Mouse (Mus musculus) neural tube, embryonic 11.5 days (tissue): ENCODE measurements around the gene Gm10663. TPM values are rescaled to one million over a fixed set of nuclear protein-coding genes. Genes with fewer than 3 reads are reported as not detected.

Experiments
- ATAC-seq: fragments of 200-750 bp; cut with Nextera tagmentation; 2 replicates; pipeline ENCODE4 v1.8.0; 2017; ENCODE audit warnings: moderate number of reproducible peaks, mild to moderate bottlenecking, moderate TSS enrichment, moderate library complexity; ENCODE audit not compliant: insufficient read depth, low FRiP score, low TSS enrichment
- DNase-seq: peaks from one replicate; pipeline ENCODE4 v3.0.0-alpha.2; 2015; ENCODE audit warnings: low spot score
- H3K27ac ChIP-seq: fragments of 300-500 bp; sonication (generic); 2 replicates; pipeline ENCODE4 v1.5.1; 2014; ENCODE audit warnings: low read depth, mild to moderate bottlenecking, low read length
- H3K27me3 ChIP-seq: fragments of 300-500 bp; sonication (generic); 2 replicates; pipeline ENCODE4 v1.6.1; 2014; ENCODE audit warnings: mild to moderate bottlenecking, low read length, mixed read lengths; ENCODE audit not compliant: control insufficient read depth, insufficient read depth
- H3K36me3 ChIP-seq: fragments of 300-500 bp; sonication (generic); 2 replicates; pipeline ENCODE4 v1.6.1; 2014; ENCODE audit warnings: mild to moderate bottlenecking, low read length, moderate library complexity, mixed read lengths; ENCODE audit not compliant: control insufficient read depth, insufficient read depth
- H3K4me1 ChIP-seq: fragments of 300-500 bp; sonication (generic); 2 replicates; pipeline ENCODE4 v1.6.1; 2014; ENCODE audit warnings: low read length, mixed read lengths; ENCODE audit not compliant: control insufficient read depth, insufficient read depth
- H3K4me2 ChIP-seq: fragments of 300-500 bp; sonication (generic); 2 replicates; pipeline ENCODE4 v1.6.1; 2014; ENCODE audit warnings: low read depth, mild to moderate bottlenecking, moderate library complexity
- H3K4me3 ChIP-seq: fragments of 300-500 bp; sonication (generic); 2 replicates; pipeline ENCODE4 v1.5.1; 2014; ENCODE audit warnings: low read depth, low read length
- H3K9ac ChIP-seq: fragments of 300-500 bp; sonication (generic); 2 replicates; pipeline ENCODE4 v1.6.1; 2014; ENCODE audit warnings: mild to moderate bottlenecking, low read length
- H3K9me3 ChIP-seq: fragments of 300-500 bp; sonication (generic); 2 replicates; pipeline ENCODE4 v1.6.1; 2016; ENCODE audit warnings: low read length; ENCODE audit not compliant: control insufficient read depth
- WGBS: fragments of 180-500 bp; shearing (Covaris S2); extraction: QIAGEN DNeasy Blood & Tissue Kit; methylation state at CpG from one replicate; pipeline ENCODE4 v1.1.7; 2014; 5-methylcytosine and 5-hydroxymethylcytosine counted together
- polyA plus RNA-seq: library from polyadenylated mRNA; unstranded; fragments of >200 nt; fragmentation: Nextera tagmentation; extraction: Ambion mirVana; gene quantifications from 2 replicates; pipeline ENCODE4 v1.2.1, GENCODE M21; 2014

Gene Gm10663
- polyA plus RNA-seq, 1 experiment from 2014 or later, result not detected

GRCm38 (mm10) chr8:65097760-65098415 is 23.1 kb downstream of the Gm10663 start:
- Histone ChIP-seq H3K4me1 (no peaks in the 10 kb centered on the region), H3K36me3 (no peaks in the 10 kb centered on the region), H3K9me3 (no peaks in the 10 kb centered on the region), H3K27me3 (no peaks in the 10 kb centered on the region), H3K9ac (no peak overlapping the region), H3K4me2 (no peak overlapping the region), H3K27ac (no peak overlapping the region), H3K4me3 (no peak overlapping the region)
- no peak for DNase-seq
- no peak for ATAC-seq
- WGBS, result 87% methylated on average over 7 of the region's 7 CpGs

- H3K9me3 ChIP-seq, result no peaks in the 10 kb centered on the region
- ATAC-seq, result no peak
- H3K4me2 ChIP-seq, result no peak overlapping the region
- no peak for DNase-seq
- H3K4me3 ChIP-seq, result no peak overlapping the region
- no peaks in the 10 kb centered on the region for H3K36me3 ChIP-seq
- no peaks in the 10 kb centered on the region for H3K4me1 ChIP-seq
- H3K27me3 ChIP-seq, result no peaks in the 10 kb centered on the region
- no peak overlapping the region for H3K9ac ChIP-seq
- 48% methylated on average over 3 of the region's 3 CpGs for WGBS
- no peak overlapping the region for H3K27ac ChIP-seq
Observed at GRCm38 (mm10) chr8:65099735-65100134, 24.9 kb downstream of the Gm10663 start.

- H3K9ac ChIP-seq, result no peak overlapping the region
- H3K4me1 ChIP-seq, result no peaks in the 10 kb centered on the region
- no peak for ATAC-seq
- no peaks in the 10 kb centered on the region for H3K27me3 ChIP-seq
- no peaks in the 10 kb centered on the region for H3K9me3 ChIP-seq
- no peaks in the 10 kb centered on the region for H3K36me3 ChIP-seq
- 89% methylated on average over 7 of the region's 7 CpGs for WGBS
- no peak overlapping the region for H3K4me3 ChIP-seq
- no peak overlapping the region for H3K4me2 ChIP-seq
- DNase-seq, result no peak
- no peak overlapping the region for H3K27ac ChIP-seq
Observed at GRCm38 (mm10) chr8:65103632-65104031, 28.8 kb downstream of the Gm10663 start.

- no peak overlapping the region for H3K4me3 ChIP-seq
- WGBS, result 67% methylated on average over 4 of the region's 4 CpGs
- H3K27ac ChIP-seq, result no peak overlapping the region
- H3K27me3 ChIP-seq, result no peaks in the 10 kb centered on the region
- DNase-seq (no peak), ATAC-seq (no peak)
- no peaks in the 10 kb centered on the region for H3K4me1 ChIP-seq
- no peak overlapping the region for H3K4me2 ChIP-seq
- no peaks in the 10 kb centered on the region for H3K9me3 ChIP-seq
- no peaks in the 10 kb centered on the region for H3K36me3 ChIP-seq
- no peak overlapping the region for H3K9ac ChIP-seq
Observed at GRCm38 (mm10) chr8:65104041-65104440, 29.2 kb downstream of the Gm10663 start.

GRCm38 (mm10) chr8:65107936-65108718 is 33.3 kb downstream of the Gm10663 start:
- ATAC-seq (no peak), DNase-seq (no peak)
- Histone ChIP-seq H3K4me2 (no peak overlapping the region), H3K36me3 (no peaks in the 10 kb centered on the region), H3K4me1 (no peaks in the 10 kb centered on the region), H3K9me3 (no peaks in the 10 kb centered on the region), H3K9ac (no peak overlapping the region), H3K27ac (no peak overlapping the region), H3K4me3 (no peak overlapping the region), H3K27me3 (no peaks in the 10 kb centered on the region)
- WGBS, result 95% methylated on average over 25 of the region's 25 CpGs

GRCm38 (mm10) chr8:65108936-65109335 is 34.1 kb downstream of the Gm10663 start:
- no peak overlapping the region for H3K27ac ChIP-seq
- no peak overlapping the region for H3K4me2 ChIP-seq
- no peaks in the 10 kb centered on the region for H3K36me3 ChIP-seq
- DNase-seq, result no peak
- H3K9me3 ChIP-seq, result no peaks in the 10 kb centered on the region
- H3K4me3 ChIP-seq, result no peak overlapping the region
- H3K4me1 ChIP-seq, result no peaks in the 10 kb centered on the region
- 82% methylated on average over 6 of the region's 6 CpGs for WGBS
- no peak overlapping the region for H3K9ac ChIP-seq
- no peak for ATAC-seq
- H3K27me3 ChIP-seq, result no peaks in the 10 kb centered on the region

- no peaks in the 10 kb centered on the region for H3K9me3 ChIP-seq
- H3K27me3 ChIP-seq, result no peaks in the 10 kb centered on the region
- 35% methylated on average over 5 of the region's 5 CpGs for WGBS
- DNase-seq (peak; percentile 79), ATAC-seq (peak; percentile 79)
- H3K4me3 ChIP-seq, result no peak overlapping the region
- no peaks in the 10 kb centered on the region for H3K4me1 ChIP-seq
- no peak overlapping the region for H3K27ac ChIP-seq
- no peaks in the 10 kb centered on the region for H3K36me3 ChIP-seq
- no peak overlapping the region for H3K9ac ChIP-seq
- H3K4me2 ChIP-seq, result no peak overlapping the region
Observed at GRCm38 (mm10) chr8:65110285-65110691, 35.5 kb downstream of the Gm10663 start.

- Histone ChIP-seq H3K27ac (no peak overlapping the region), H3K9ac (no peak overlapping the region), H3K4me1 (no peaks in the 10 kb centered on the region), H3K36me3 (no peaks in the 10 kb centered on the region), H3K9me3 (no peaks in the 10 kb centered on the region), H3K27me3 (no peaks in the 10 kb centered on the region), H3K4me2 (no peak overlapping the region), H3K4me3 (no peak overlapping the region)
- DNase-seq, result no peak
- no peak for ATAC-seq
- WGBS, result 83% methylated on average over 6 of the region's 6 CpGs
Observed at GRCm38 (mm10) chr8:65112092-65112491, 37.3 kb downstream of the Gm10663 start.

- Histone ChIP-seq H3K9me3 (no peaks in the 10 kb centered on the region), H3K27ac (no peak overlapping the region), H3K4me1 (no peaks in the 10 kb centered on the region), H3K36me3 (no peaks in the 10 kb centered on the region), H3K4me3 (no peak overlapping the region), H3K27me3 (no peaks in the 10 kb centered on the region), H3K4me2 (no peak overlapping the region), H3K9ac (no peak overlapping the region)
- no peak for DNase-seq
- 96% methylated on average over 1 of the region's 1 CpGs for WGBS
- ATAC-seq, result no peak
Observed at GRCm38 (mm10) chr8:65126014-65126413, 51.2 kb downstream of the Gm10663 start.
